Mouse (Mus musculus) right cerebral cortex, adult 18-20 months (tissue): ENCODE measurements around the gene Nudt8.
"Not testable (repeated sequence)": the region's sequence is repeated elsewhere in the genome, so short reads cannot be mapped to it uniquely, and the experiment has no call there.

ENCODE experiments used
- DNase-seq: peaks from one replicate; pipeline ENCODE4 v3.0.0; 2022; ENCODE audit warnings: mixed read lengths

Gene Nudt8

GRCm38 (mm10) chr19:4000119-4000900 is at the start of gene Nudt8, which contains the start of gene Gm49405:
Gene Nudt8 (plus strand): TSS chr19:4000580.
Gene Gm49405 (plus strand): TSS chr19:4000626.
- DNase-seq, result peak; percentile 96

GRCm38 (mm10) chr19:3951461-3951860 is 48.9 kb upstream of the Nudt8 start:
- DNase-seq, result no peak

GRCm38 (mm10) chr19:3952099-3952498 is 48.3 kb upstream of the Nudt8 start:
- no peak for DNase-seq

- no peak for DNase-seq
Observed at GRCm38 (mm10) chr19:3955033-3955432, 45.3 kb upstream of the Nudt8 start.

DNA sequence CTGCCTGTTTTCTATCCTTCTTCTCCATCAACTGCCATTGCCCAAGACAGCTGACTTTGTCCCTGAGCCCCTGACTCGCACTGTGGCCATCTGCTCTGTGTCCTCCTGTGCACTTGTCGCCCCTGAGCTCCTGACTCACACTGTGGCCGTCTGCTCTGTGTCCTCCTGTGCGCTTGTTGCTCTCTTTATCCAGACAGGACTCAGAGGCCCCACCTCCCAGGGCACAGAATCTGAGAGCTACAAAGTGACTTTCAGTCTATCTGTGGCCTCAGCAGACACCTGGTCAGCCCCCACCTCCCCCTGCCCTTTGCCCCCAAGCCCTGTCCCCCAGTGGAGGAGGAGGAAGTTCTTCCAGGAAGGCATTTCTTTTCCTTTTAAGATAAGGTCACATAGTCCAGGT is 44.6 kb upstream of the Nudt8 start:
- DNase-seq, result no peak

DNA sequence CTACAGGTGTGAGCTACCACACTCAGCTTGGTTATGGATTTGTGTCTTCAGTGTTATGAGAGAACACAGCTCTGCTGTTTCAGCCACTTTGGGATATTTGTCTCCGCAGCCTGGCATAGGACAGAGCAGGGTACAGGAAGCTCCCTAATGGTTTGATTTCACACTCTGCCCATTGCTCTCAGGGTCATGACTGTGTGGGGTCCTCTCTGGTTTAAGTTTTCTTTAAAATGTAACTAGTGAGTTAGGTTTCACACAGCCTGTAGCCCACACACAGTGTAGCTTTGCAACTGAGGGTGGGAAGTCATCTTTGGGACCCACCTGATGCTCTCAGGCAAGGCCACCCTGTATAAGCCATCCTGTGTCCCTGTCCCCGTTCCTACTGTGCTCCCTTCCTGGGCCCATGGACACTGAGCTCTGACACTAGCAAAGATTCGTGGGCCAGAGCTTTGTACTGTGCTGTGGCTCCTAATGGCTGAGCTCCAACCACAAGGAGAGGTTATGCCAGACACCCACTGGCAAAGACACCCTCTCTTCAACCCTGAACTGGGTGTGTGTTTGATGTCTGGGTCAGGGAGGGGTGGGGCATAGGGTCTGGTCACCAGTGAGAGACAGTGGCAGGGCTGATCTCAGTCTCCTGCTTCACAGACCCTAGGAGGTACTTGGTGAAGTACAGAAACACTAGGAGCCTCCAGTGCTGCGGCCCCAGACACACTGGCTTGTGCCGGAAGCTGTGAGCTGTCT is 42.9 kb upstream of the Nudt8 start:
- DNase-seq, result not testable (repeated sequence)

DNA sequence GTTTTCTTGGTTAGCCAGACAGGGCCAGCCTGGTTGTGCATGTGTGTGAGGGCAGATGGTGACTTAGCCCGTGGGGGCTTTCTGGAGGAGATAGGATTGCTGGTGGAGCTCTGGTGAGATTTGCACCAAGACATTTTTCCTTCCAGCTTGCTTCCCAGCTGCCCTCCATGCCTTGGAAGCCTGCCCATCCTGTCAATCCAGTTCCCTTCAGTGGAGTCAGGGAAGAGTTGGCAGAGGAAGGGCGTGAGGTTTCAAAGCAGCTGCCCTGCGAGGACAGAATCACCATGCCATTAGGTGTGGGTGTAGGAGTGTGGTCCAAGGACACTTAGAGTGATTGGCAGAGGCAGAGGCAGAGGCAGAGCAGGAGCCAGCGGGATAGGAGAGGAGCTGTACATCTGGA is 41.9 kb upstream of the Nudt8 start, which contains the start of gene Aldh3b3:
Gene Aldh3b3, plus strand, starts transcription at position 176 of the 400 bp plus-strand sequence.
- DNase-seq, result no peak

DNA sequence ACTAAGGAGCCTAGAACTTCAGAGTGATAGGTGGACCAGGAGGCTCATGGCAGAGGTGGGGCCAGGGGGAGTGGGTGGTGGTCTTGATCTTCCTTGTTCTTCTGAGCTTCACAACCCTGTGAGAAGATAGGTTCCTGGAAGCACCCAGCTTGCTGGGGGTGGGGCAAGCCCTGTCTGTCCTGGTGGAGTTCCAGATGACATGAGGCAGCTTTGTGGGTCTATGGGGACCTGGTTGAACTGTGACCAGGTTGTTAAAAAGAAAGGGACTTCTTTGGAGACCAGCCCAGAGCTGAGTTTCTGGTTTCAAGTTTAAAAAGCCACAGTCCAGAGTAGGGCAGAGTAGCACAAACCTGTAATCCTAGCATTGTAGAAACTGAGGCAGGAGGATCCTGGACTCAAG is 41.4 kb upstream of the Nudt8 start:
- no peak for DNase-seq

DNA sequence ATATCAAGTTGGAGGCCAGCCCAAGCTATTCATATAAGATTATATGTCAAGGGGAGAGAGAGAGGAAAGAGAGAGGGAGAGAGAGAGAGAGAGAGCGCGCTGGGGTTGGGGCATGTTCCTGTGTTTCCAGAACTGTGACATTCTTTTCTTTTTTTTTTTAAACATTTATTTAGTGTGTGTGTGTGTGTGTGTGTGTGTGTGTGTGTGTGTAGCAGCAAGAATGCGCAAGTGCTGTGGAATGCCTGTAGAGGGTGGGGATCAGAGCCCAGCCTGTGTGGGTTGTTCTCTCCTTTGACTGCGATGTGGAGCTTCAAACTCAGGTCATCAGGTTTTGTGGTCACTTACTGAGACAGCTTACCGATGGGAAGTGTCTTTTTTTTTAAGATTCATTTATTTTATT is 40.2 kb upstream of the Nudt8 start:
- no peak for DNase-seq

DNA sequence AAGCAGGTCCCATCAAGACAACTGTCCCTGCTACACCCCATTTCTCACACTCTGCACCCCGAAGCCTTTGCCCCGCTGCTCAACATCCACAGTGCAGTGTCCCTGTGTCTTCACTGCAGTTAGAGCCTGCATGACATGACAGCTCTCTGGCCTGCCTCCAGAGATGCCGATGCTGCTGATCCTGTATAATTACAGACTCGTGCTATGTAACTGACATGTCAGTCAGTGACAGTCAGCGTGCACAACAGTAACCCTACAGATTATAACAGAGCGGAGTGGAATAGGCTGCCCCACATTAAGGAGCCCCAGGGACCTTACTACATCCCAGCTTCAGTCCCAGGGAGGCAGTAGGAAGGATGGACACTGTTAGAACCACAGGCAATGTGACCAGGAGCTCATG is 38.6 kb upstream of the Nudt8 start:
- DNase-seq, result not testable (repeated sequence)

GRCm38 (mm10) chr19:3962469-3962868 is 37.9 kb upstream of the Nudt8 start:
- no peak for DNase-seq

- no peak for DNase-seq
Observed at GRCm38 (mm10) chr19:3964030-3964429, 36.4 kb upstream of the Nudt8 start.

- DNase-seq, result peak; percentile 24
Observed at GRCm38 (mm10) chr19:3966330-3967075, 33.9 kb upstream of the Nudt8 start.

GRCm38 (mm10) chr19:3967258-3967657 is 33.1 kb upstream of the Nudt8 start:
- no peak for DNase-seq

DNA sequence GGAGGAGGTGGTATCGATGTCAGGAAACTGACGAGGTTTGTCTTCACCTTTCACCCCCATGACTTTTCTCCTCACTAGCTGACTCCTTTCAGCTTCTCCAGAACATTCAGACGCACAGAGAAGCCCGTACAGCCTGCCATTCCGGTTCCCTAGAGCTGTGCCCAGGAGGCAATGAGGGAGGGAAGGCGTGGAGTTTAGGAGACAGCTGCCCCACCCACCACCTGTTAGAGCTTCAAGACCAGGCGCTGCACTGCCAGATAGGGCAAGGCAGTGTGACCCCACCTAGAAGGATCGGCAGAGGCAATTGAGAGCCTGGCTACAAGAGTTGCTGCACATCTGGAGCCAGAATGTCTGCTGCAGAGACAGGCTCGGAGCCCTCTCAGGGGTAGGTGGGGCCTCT is 28.2 kb upstream of the Nudt8 start, which contains the start of gene Aldh3b2:
Gene Aldh3b2, plus strand, starts transcription at position 100 of the 400 bp plus-strand sequence.
- DNase-seq, result no peak

DNA sequence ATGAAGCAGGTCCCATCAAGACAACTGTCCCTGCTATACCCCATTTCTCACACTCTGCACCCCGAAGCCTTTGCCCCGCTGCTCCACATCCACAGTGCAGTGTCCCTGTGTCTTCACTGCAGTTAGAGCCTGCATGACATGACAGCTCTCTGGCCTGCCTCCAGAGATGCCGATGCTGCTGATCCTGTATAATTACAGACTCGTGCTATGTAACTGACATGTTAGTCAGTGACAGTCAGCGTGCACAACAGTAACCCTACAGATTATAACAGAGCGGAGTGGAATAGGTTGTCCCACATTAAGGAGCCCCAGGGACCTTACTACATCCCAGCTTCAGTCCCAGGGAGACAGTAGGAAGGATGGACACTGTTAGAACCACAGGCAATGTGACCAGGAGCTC is 25.8 kb upstream of the Nudt8 start:
- not testable (repeated sequence) for DNase-seq

GRCm38 (mm10) chr19:3975866-3976265 is 24.5 kb upstream of the Nudt8 start:
- DNase-seq, result no peak

DNA sequence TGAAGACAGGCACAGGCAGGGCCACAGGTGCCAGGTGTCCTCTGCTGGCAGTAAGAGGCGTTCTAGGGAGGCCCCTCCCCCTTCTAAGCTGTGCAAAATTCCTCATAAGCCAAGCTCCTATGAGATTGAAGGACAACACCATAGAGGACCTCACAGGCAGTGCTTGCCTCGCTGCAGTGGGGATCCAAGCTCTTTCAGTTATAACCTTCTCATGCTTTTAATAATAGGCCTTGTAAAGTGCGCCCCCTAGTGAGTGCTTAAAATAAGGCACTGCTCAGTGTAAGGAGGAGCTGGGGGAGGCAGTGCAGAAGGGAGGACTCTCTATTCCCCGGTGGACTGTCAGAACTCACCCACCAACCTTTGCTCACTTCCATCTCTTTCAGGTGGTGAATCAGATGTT is 20.1 kb upstream of the Nudt8 start:
- DNase-seq, result peak; percentile 77

- DNase-seq, result no peak
Observed at GRCm38 (mm10) chr19:3980917-3981316, 19.5 kb upstream of the Nudt8 start.

- no peak for DNase-seq
Observed at GRCm38 (mm10) chr19:3983527-3984200, 16.7 kb upstream of the Nudt8 start.

DNA sequence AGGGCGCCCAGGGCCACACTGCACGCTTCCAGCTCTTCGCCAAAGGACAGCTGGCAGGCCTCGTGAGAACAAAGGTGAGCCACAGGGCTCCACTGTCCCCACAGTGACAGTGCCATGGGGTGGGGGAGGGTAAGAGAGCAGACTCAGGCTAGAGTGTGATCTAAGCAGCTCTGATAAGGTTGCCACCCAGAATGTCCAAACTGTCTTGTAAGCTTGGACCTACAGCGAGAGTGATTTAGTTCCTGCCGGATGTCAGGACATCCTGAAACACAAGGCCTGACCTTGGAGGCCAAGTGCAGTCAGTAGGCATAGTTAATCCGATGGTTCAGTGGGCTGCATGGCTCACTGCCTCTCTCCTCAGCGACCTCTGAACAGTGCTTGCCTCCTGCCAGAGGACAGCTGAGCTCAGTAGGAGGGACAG is 15.1 kb upstream of the Nudt8 start:
- no peak for DNase-seq

- peak; percentile 66 for DNase-seq
Observed at GRCm38 (mm10) chr19:3986334-3986733, 14.0 kb upstream of the Nudt8 start, which contains the start of gene Acy3. Gene Acy3 (plus strand): TSS chr19:3986570.

DNA sequence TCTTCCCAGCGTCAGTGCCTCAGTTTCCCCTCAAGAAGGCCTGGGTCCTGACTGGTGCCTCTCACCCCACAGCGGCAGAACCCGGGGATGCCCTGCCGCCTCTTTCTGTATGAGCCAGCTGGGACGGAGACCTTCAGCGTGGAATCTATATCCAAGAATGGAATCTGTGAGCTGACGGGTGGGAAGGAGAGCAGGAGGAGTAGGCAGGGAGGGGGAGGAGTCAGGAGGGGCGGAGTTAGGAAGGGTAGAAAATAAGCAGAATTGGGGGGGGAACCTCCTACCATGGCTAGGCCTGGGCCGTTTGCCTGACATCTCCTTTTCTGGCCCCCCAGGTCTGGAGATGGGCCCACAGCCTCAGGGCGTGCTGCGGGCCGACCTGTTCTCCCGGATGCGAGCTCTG is 12.3 kb upstream of the Nudt8 start:
- no peak for DNase-seq
